Mouse (Mus musculus) stomach, embryonic 16.5 days (tissue): ENCODE data around the gene Hacd1. TPM values are rescaled to one million over a fixed set of nuclear protein-coding genes. Genes with fewer than 3 reads are reported as not detected.

Experiments used
- ATAC-seq: fragments of 200-750 bp; cut with Nextera tagmentation; 2 replicates; pipeline ENCODE4 v1.8.0; 2017; ENCODE audit warnings: moderate number of reproducible peaks, moderate TSS enrichment; ENCODE audit not compliant: insufficient read depth, low FRiP score
- H3K27ac ChIP-seq: fragments of 300-500 bp; sonication (generic); 2 replicates; pipeline ENCODE4 v1.5.1; 2014; ENCODE audit warnings: low read length
- H3K27me3 ChIP-seq: fragments of 300-500 bp; sonication (generic); 2 replicates; pipeline ENCODE4 v1.6.1; 2014; ENCODE audit warnings: low read length, control low read depth, mixed read lengths; ENCODE audit not compliant: control insufficient read depth, insufficient read depth
- H3K36me3 ChIP-seq: fragments of 300-500 bp; sonication (generic); 2 replicates; pipeline ENCODE4 v1.6.1; 2014; ENCODE audit warnings: low read length; ENCODE audit not compliant: control insufficient read depth, insufficient read depth
- H3K4me1 ChIP-seq: fragments of 300-500 bp; sonication (generic); 2 replicates; pipeline ENCODE4 v1.6.1; 2014; ENCODE audit warnings: low read length, control low read depth, mixed read lengths; ENCODE audit not compliant: control insufficient read depth, insufficient read depth
- H3K4me2 ChIP-seq: fragments of 300-500 bp; sonication (generic); 2 replicates; pipeline ENCODE4 v1.6.1; 2014; ENCODE audit warnings: low read depth, low read length, mixed read lengths
- H3K4me3 ChIP-seq: fragments of 300-500 bp; sonication (generic); replicated peaks from 2 replicates; pipeline ENCODE4 v1.5.1; 2014; ENCODE audit warnings: mild to moderate bottlenecking, low read length
- H3K9ac ChIP-seq: fragments of 300-500 bp; sonication (generic); 2 replicates; pipeline ENCODE4 v1.6.1; 2014; ENCODE audit warnings: low read length
- H3K9me3 ChIP-seq: fragments of 300-500 bp; sonication (generic); replicated peaks from 2 replicates; pipeline ENCODE4 v1.6.1; 2016; ENCODE audit warnings: low read length, control low read depth; ENCODE audit not compliant: control insufficient read depth
- WGBS: fragments of 180-500 bp; shearing (Covaris S2); extraction: QIAGEN DNeasy Blood & Tissue Kit; methylation state at CpG from one replicate; pipeline ENCODE4 v1.1.7; 2014; 5-methylcytosine and 5-hydroxymethylcytosine counted together
- polyA plus RNA-seq: library from polyadenylated mRNA; unstranded; fragments of >200 nt; fragmentation: Nextera tagmentation; extraction: Ambion mirVana; gene quantifications from 2 replicates; pipeline ENCODE4 v1.2.1, GENCODE M21; 2015

The Hacd1 gene
- polyA plus RNA-seq, 1 experiment from 2014 or later = 137 TPM

GRCm38 (mm10) chr2:13800639-13801038 is 255.3 kb downstream of the Hacd1 start:
- Histone ChIP-seq H3K4me2 (no peak overlapping the region), H3K9me3 (no peaks in the 10 kb centered on the region), H3K36me3 (no peaks in the 10 kb centered on the region), H3K4me3 (no peak overlapping the region), H3K4me1 (no peaks in the 10 kb centered on the region), H3K27ac (no peak overlapping the region), H3K27me3 (no peaks in the 10 kb centered on the region), H3K9ac (no peak overlapping the region)
- 86% methylated on average over 2 of the region's 2 CpGs for WGBS
- no peak for ATAC-seq

Other genes starting within 250 kb of the Hacd1 start
- 76.6 and 83.6 TPM in 2 replicates for gene Stam, start 18.0 kb upstream of the Hacd1 start, polyA plus RNA-seq
- 2.6 and 2.9 TPM in 2 replicates for gene Tmem236, start 118.4 kb upstream of the Hacd1 start, polyA plus RNA-seq
- gene Mrc1, start 173.3 kb upstream of the Hacd1 start, polyA plus RNA-seq = 12.6 and 12.7 TPM in 2 replicates